16 mouse cellular contexts compared by ENCODE assay signal in the genomic region with DNA sequence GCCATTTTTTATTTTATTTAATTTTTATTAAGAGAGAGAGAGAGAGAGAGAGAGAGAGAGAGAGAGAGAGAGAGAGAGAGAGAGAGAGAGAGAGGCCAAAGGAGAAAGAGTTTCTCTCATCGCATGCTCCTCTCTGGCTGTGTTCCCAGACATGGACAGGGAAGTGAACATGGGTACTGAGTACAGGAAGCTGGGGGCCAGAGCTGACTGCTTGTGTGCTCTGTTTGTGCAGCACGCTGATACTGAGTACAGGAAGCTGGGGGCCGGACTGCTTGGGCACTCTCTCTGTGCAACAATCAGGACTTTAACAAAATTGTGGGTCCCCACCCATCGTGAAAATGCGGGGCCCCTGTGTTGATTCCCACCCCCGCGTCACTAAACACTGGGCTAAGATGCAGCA.
DNase-seq lines count a peak whose midpoint lies in the region; ATAC-seq lines count a peak whose summit lies in the region.
"Had no signal": no experiment of that assay in that cellular context is flagged by ENCODE, and none has a peak within 500 bp of the region (broad histone marks: within the 10 kb centered on the region; RNA-seq: fewer than 3 reads in every experiment).

No protein-coding gene starts in this region.

- 0 out of 2 replicates have a peak, but pooled peaks cover 2% of the 10 kb centered on the region for H3K4me1 ChIP-seq in heart, embryonic 15.5 days (replicated peaks)
- peaks cover 7% of the 10 kb centered on the region; the same call in 1 of the 2 replicates for H3K4me1 ChIP-seq in midbrain, embryonic 10.5 days
- 0 out of 2 replicates have a peak, but pooled peaks cover 5% of the 10 kb centered on the region for H3K4me1 ChIP-seq in midbrain, embryonic 13.5 days (replicated peaks)
- peaks cover 22% of the 10 kb centered on the region for H3K4me1 ChIP-seq in forebrain, embryonic 15.5 days
- H3K4me1 ChIP-seq: liver, embryonic 12.5 days had no signal

- H3K9me3 ChIP-seq in heart, embryonic 15.5 days (replicated peaks): no peaks in the 10 kb centered on the region
- H3K9me3 ChIP-seq in midbrain, embryonic 10.5 days (replicated peaks): no peaks in the 10 kb centered on the region
- H3K9me3 ChIP-seq in midbrain, embryonic 13.5 days: no peaks in the 10 kb centered on the region
- no peaks in the 10 kb centered on the region for H3K9me3 ChIP-seq in forebrain, embryonic 15.5 days
- H3K9me3 ChIP-seq: liver, embryonic 12.5 days; midbrain, embryonic 15.5 days had no signal

- 45% methylated on average over 7 of the region's 7 CpGs for WGBS in heart, embryonic 15.5 days
- 82% methylated on average over 7 of the region's 7 CpGs for WGBS in midbrain, embryonic 10.5 days
- WGBS in midbrain, embryonic 13.5 days: 78% methylated on average over 7 of the region's 7 CpGs
- WGBS in forebrain, embryonic 15.5 days: 64% methylated on average over 7 of the region's 7 CpGs

- no peaks in the 10 kb centered on the region for H3K36me3 ChIP-seq in heart, embryonic 15.5 days
- H3K36me3 ChIP-seq in midbrain, embryonic 10.5 days: no peaks in the 10 kb centered on the region
- H3K36me3 ChIP-seq in midbrain, embryonic 13.5 days: no peaks in the 10 kb centered on the region
- H3K36me3 ChIP-seq in forebrain, embryonic 15.5 days: no peaks in the 10 kb centered on the region
- H3K36me3 ChIP-seq: liver, embryonic 12.5 days; midbrain, embryonic 15.5 days had no signal

- no peak for DNase-seq in heart, adult 18-20 months
- DNase-seq in midbrain, embryonic 10.5 days (ENCODE audit: low spot score): no peak
- no peak for DNase-seq in c-Kit-positive CD71-positive TER-119-positive erythroid progenitor cells, embryonic 14.5 days (ENCODE audit: low spot score)
- DNase-seq: adrenal gland, adult 2 months; cerebellum, adult 8-10 months; kidney, adult 11 months; kidney, postnatal 36 days; thymus, adult 2 months had no signal

- peak; percentile 69 for ATAC-seq in heart, embryonic 15.5 days (replicated peaks; ENCODE audit: insufficient number of reproducible peaks, insufficient read depth, low FRiP score, low read depth)
- no peak for ATAC-seq in midbrain, embryonic 13.5 days
- no peak for ATAC-seq in forebrain, embryonic 15.5 days (replicated peaks)
- peak; percentile 63 for ATAC-seq in megakaryocyte progenitor cell, adult 5-6 weeks (replicated peaks; ENCODE audit: poor library complexity)
- ATAC-seq: CD4-positive, CD25-positive, alpha-beta regulatory T cell, adult 4 months; liver, embryonic 12.5 days; midbrain, embryonic 15.5 days had no signal

- no peak overlapping the region for H3K9ac ChIP-seq in heart, embryonic 15.5 days
- no peak overlapping the region for H3K9ac ChIP-seq in midbrain, embryonic 13.5 days (replicated peaks)
- H3K9ac ChIP-seq in forebrain, embryonic 15.5 days (replicated peaks): no peak overlapping the region
- H3K9ac ChIP-seq: liver, embryonic 12.5 days; midbrain, embryonic 15.5 days had no signal

- no peaks in the 10 kb centered on the region for H3K27me3 ChIP-seq in heart, embryonic 15.5 days
- H3K27me3 ChIP-seq in midbrain, embryonic 10.5 days (ENCODE audit: low read depth, poor library complexity, severe bottlenecking): peaks cover 5% of the 10 kb centered on the region
- 0 out of 2 replicates have a peak, but pooled peaks cover 5% of the 10 kb centered on the region for H3K27me3 ChIP-seq in midbrain, embryonic 13.5 days
- H3K27me3 ChIP-seq in forebrain, embryonic 15.5 days: no peaks in the 10 kb centered on the region
- H3K27me3 ChIP-seq: liver, embryonic 12.5 days; midbrain, embryonic 15.5 days had no signal

- no peak overlapping the region for H3K4me3 ChIP-seq in heart, embryonic 15.5 days
- H3K4me3 ChIP-seq in midbrain, embryonic 10.5 days: no peak overlapping the region
- H3K4me3 ChIP-seq in midbrain, embryonic 13.5 days (replicated peaks): no peak overlapping the region
- H3K4me3 ChIP-seq in forebrain, embryonic 15.5 days: no peak overlapping the region
- H3K4me3 ChIP-seq: liver, embryonic 12.5 days; midbrain, embryonic 15.5 days had no signal

- H3K4me2 ChIP-seq in heart, embryonic 15.5 days: no peak overlapping the region
- H3K4me2 ChIP-seq in midbrain, embryonic 13.5 days (replicated peaks): no peak overlapping the region
- no peak overlapping the region for H3K4me2 ChIP-seq in forebrain, embryonic 15.5 days (replicated peaks)
- H3K4me2 ChIP-seq: liver, embryonic 12.5 days; midbrain, embryonic 15.5 days had no signal

- H3K27ac ChIP-seq in heart, embryonic 15.5 days: no peak overlapping the region
- H3K27ac ChIP-seq in midbrain, embryonic 10.5 days (replicated peaks): peak overlapping the region; percentile 42; the same call in 1 of the 2 replicates
- no peak overlapping the region for H3K27ac ChIP-seq in midbrain, embryonic 13.5 days
- peak overlapping the region; percentile 66 for H3K27ac ChIP-seq in forebrain, embryonic 15.5 days (replicated peaks)
- H3K27ac ChIP-seq: liver, embryonic 12.5 days; macrophage; midbrain, embryonic 15.5 days had no signal

Comparison
In these comparisons a context has a peak if more than half of its experiments do, and no peak if none do; other contexts are left out.
1. H3K27ac ChIP-seq: peak in midbrain, embryonic 10.5 days (single experiment) and forebrain, embryonic 15.5 days (single experiment); none in heart, embryonic 15.5 days (single experiment) and midbrain, embryonic 13.5 days (single experiment).
2. ATAC-seq: peak in heart, embryonic 15.5 days (single experiment) and megakaryocyte progenitor cell, adult 5-6 weeks (single experiment); none in midbrain, embryonic 13.5 days (single experiment) and forebrain, embryonic 15.5 days (single experiment).